Mouse (Mus musculus) central nervous system, embryonic 11.5 days (tissue): ENCODE data around the gene Olfr470. TPM values are rescaled to one million over a fixed set of nuclear protein-coding genes. Genes with fewer than 3 reads are reported as not detected.

Experiments
- polyA plus RNA-seq: library from polyadenylated mRNA; depleted of rRNA; stranded (reverse); fragments of >200 nt; gene quantifications from 2 replicates; pipeline ENCODE4 v1.2.3, GENCODE M21; 2012; rRNA removed

Gene Olfr470
- polyA plus RNA-seq: not detected in 2 replicates

GRCm38 (mm10) chr7:107847390-107847789, at the start of gene Olfr470:
TSS of gene Olfr470 (minus strand) at chr7:107847490.

GRCm38 (mm10) chr7:107825441-107825840, 21.8 kb downstream of the Olfr470 start, which contains the start of gene Olfr469:
TSS of gene Olfr469 (minus strand) at chr7:107825541.

GRCm38 (mm10) chr7:107811963-107812362, 35.3 kb downstream of the Olfr470 start, which contains the start of gene Olfr467:
TSS of gene Olfr467 (plus strand) at chr7:107812263.

DNA sequence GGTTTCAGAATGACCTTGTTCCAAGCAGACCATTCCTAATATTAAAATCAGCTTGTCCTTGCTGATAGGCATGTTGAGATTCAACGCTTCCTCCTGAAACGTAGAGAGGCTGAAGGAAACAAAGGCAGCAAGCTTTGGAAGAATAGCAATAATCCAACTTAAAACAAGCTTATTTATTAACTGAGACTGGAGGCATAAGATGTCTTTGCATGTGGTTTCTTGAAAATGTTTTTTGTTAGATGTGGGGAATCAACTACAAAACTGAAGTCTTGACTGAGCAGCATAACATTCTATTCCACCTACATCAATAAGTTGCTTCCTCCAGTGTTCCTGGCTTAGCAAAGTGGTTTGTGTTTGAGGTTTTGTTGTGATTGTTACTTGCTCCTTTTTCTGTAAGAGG, 46.2 kb downstream of the Olfr470 start, which contains the start of gene Ovch2:
TSS of gene Ovch2 (minus strand) at position 101 of the 400 bp plus-strand sequence.

Other genes starting within 250 kb of the Olfr470 start
- not detected in 2 replicates for gene 5330417H12Rik, start 222.3 kb downstream of the Olfr470 start, polyA plus RNA-seq
- 0.16 and 0.24 TPM in 2 replicates for gene Cyb5r2, start 89.5 kb downstream of the Olfr470 start, polyA plus RNA-seq
- gene Ovch2, start 46.3 kb downstream of the Olfr470 start, polyA plus RNA-seq: not detected in 2 replicates
- gene Olfr467, start 35.2 kb downstream of the Olfr470 start, polyA plus RNA-seq: not detected in 2 replicates
- gene Olfr469, start 21.9 kb downstream of the Olfr470 start, polyA plus RNA-seq: not detected in 2 replicates
- not detected in 2 replicates for gene Olfr472, start 50.4 kb upstream of the Olfr470 start, polyA plus RNA-seq
- gene Olfr473, start 83.0 kb upstream of the Olfr470 start, polyA plus RNA-seq: not detected in 2 replicates
- gene Olfr474, start 107.2 kb upstream of the Olfr470 start, polyA plus RNA-seq: not detected in 2 replicates
- not detected in 2 replicates for gene Olfr476, start 117.3 kb upstream of the Olfr470 start, polyA plus RNA-seq
- gene Olfr477, start 139.2 kb upstream of the Olfr470 start, polyA plus RNA-seq: not detected in 2 replicates
- gene Olfr478, start 186.5 kb upstream of the Olfr470 start, polyA plus RNA-seq: not detected in 2 replicates
- not detected in 2 replicates for gene Olfr479, start 203.2 kb upstream of the Olfr470 start, polyA plus RNA-seq
- gene Olfr480, start 219.9 kb upstream of the Olfr470 start, polyA plus RNA-seq: not detected in 2 replicates
- not detected in 2 replicates for gene Olfr481, start 232.4 kb upstream of the Olfr470 start, polyA plus RNA-seq